Mouse (Mus musculus) liver, embryonic 14.5 days (tissue): Measurements from ENCODE around the gene Cpvl.

Source experiments
- CTCF ChIP-seq: IDR thresholded peaks from 2 replicates; pipeline ENCODE4 v1.5.1; 2016; ENCODE audit warnings: antibody characterized with exemption, low read depth, control low read depth
- EP300 ChIP-seq: IDR thresholded peaks from 2 replicates; pipeline ENCODE4 v1.6.1; 2016; ENCODE audit warnings: antibody characterized with exemption, low read depth

GRCm38 (mm10) chr6:53980817-53981480 is 2.5 kb upstream of the Cpvl start:
- TF ChIP-seq CTCF (no peak), EP300 (peak; percentile 86)
